In genomic region chr5:74267736-74268369, GRCm38 (mm10) we compare ENCODE assay signal across 12 mouse cellular contexts.
DNase-seq lines count a peak whose midpoint lies in the region; ATAC-seq and TF ChIP-seq lines count a peak whose summit lies in the region.
"Had no signal": no experiment of that assay in that cellular context is flagged by ENCODE, and none has a peak within 500 bp of the region (broad histone marks: within the 10 kb centered on the region; RNA-seq: fewer than 3 reads in every experiment).

No protein-coding gene starts in this region.

- H3K4me1 ChIP-seq in neural tube, embryonic 15.5 days: no peaks in the 10 kb centered on the region; the same call in 1 of the 2 replicates

- H3K27ac ChIP-seq in neural tube, embryonic 15.5 days (replicated peaks): no peak overlapping the region
- H3K27ac ChIP-seq in gastrocnemius, adult 2 months: no peak overlapping the region
- H3K27ac ChIP-seq: intestine, embryonic 15.5 days; liver, embryonic 13.5 days had no signal

- H3K9ac ChIP-seq in neural tube, embryonic 15.5 days (replicated peaks): no peak overlapping the region
- H3K9ac ChIP-seq: intestine, embryonic 15.5 days; liver, embryonic 13.5 days had no signal

- no peaks in the 10 kb centered on the region for H3K9me3 ChIP-seq in neural tube, embryonic 15.5 days (replicated peaks)
- H3K9me3 ChIP-seq: intestine, embryonic 15.5 days; liver, embryonic 13.5 days had no signal

- H3K4me3 ChIP-seq in neural tube, embryonic 15.5 days (replicated peaks): no peak overlapping the region
- no peak overlapping the region for H3K4me3 ChIP-seq in gastrocnemius, adult 2 months
- H3K4me3 ChIP-seq: intestine, embryonic 15.5 days; liver, embryonic 13.5 days had no signal

- peak; percentile 59 for DNase-seq in embryo, embryonic 10 days (ENCODE audit: low spot score)
- DNase-seq in embryo, embryonic 9.5 days (ENCODE audit: extremely low spot score): no peak
- peak; percentile 19 for DNase-seq in neural tube, embryonic 10.5 days (ENCODE audit: extremely low spot score, low spot score)
- DNase-seq in forelimb bud, embryonic 11.5 days (ENCODE audit: low read depth, low spot score): peak; percentile 77
- DNase-seq in spleen, postnatal 14 days (ENCODE audit: low spot score in 2 of 2): no peak
- DNase-seq in thymus, postnatal 25 days: no peak
- DNase-seq in gastrocnemius, adult 2 months: no peak
- DNase-seq: kidney, postnatal 4 days; liver, embryonic 13.5 days had no signal

- H3K27me3 ChIP-seq in neural tube, embryonic 15.5 days (replicated peaks): no peaks in the 10 kb centered on the region
- H3K27me3 ChIP-seq: intestine, embryonic 15.5 days; liver, embryonic 13.5 days had no signal

- 51% methylated on average over 5 of the region's 5 CpGs for WGBS in neural tube, embryonic 15.5 days

- no peak for ATAC-seq in neural tube, embryonic 15.5 days (ENCODE audit: low FRiP score)
- ATAC-seq: intestine, embryonic 15.5 days; lung, postnatal 0 days had no signal

- TF ChIP-seq CTCF in gastrocnemius, adult 2 months (IDR thresholded peaks at IDR 0.05): no peak

- H3K4me2 ChIP-seq in neural tube, embryonic 15.5 days: no peak overlapping the region
- H3K4me2 ChIP-seq: intestine, embryonic 15.5 days; liver, embryonic 13.5 days had no signal

- intact Hi-C loops in gastrocnemius, adult 2 months (cut with DNase I): no loop called here

- no peaks in the 10 kb centered on the region for H3K36me3 ChIP-seq in neural tube, embryonic 15.5 days
- H3K36me3 ChIP-seq: intestine, embryonic 15.5 days; liver, embryonic 13.5 days had no signal

Comparison
In these comparisons a context has a peak if more than half of its experiments do, and no peak if none do; other contexts are left out.
1. DNase-seq: peak in embryo, embryonic 10 days (single experiment), neural tube, embryonic 10.5 days (single experiment) and forelimb bud, embryonic 11.5 days (single experiment); none in embryo, embryonic 9.5 days (single experiment), spleen, postnatal 14 days (0 of 2), thymus, postnatal 25 days (single experiment) and gastrocnemius, adult 2 months (single experiment).